ENCODE assay signal across 8 mouse cellular contexts in genomic region chr7:83230496-83231325, GRCm38 (mm10).
A peak's percentile ranks its signal among the peaks of the same experiment; 100 is the strongest.
DNase-seq lines count a peak whose midpoint lies in the region; TF ChIP-seq lines count a peak whose summit lies in the region.

No protein-coding gene starts in this region.

- no peak for TF ChIP-seq CTCF in layer of hippocampus, adult 2 months (conservative IDR thresholded peaks at IDR 0.05)

- peak overlapping the region; percentile 48; the same call in 1 of the 2 replicates for H3K27ac ChIP-seq in layer of hippocampus, adult 2 months

- no peak overlapping the region for H3K4me3 ChIP-seq in layer of hippocampus, adult 2 months

- peak; percentile 75 to 82 for DNase-seq in cerebellum, postnatal 10 days
- no peak for DNase-seq in cerebellum, adult 9-11 months
- DNase-seq in ovary, postnatal 36 days (ENCODE audit: low spot score), result peak; percentile 5
- DNase-seq in ovary, postnatal 14 days (ENCODE audit: low spot score), result no peak
- DNase-seq in layer of hippocampus, adult 2 months (ENCODE audit: low spot score in 2 of 2), result peak; percentile 48 to 70
- DNase-seq in right cerebral cortex, postnatal 25 days, result peak; percentile 18
- DNase-seq in thymus, postnatal 14 days, result no peak
- no peak for DNase-seq in thymus, adult 18-20 months

Comparison
In these comparisons a context has a peak if more than half of its experiments do, and no peak if none do; other contexts are left out.
1. DNase-seq: peak in cerebellum, postnatal 10 days (2 of 2), ovary, postnatal 36 days (single experiment), layer of hippocampus, adult 2 months (2 of 2) and right cerebral cortex, postnatal 25 days (single experiment); none in cerebellum, adult 9-11 months (single experiment), ovary, postnatal 14 days (single experiment), thymus, postnatal 14 days (single experiment) and thymus, adult 18-20 months (0 of 2).